Mouse (Mus musculus) stomach, postnatal 0 days (tissue): ENCODE data around the gene Nrcam.

ENCODE experiments used
- CTCF ChIP-seq: IDR thresholded peaks from 2 replicates; pipeline ENCODE4 v1.5.1; 2016; ENCODE audit warnings: antibody characterized with exemption, low read depth, mild to moderate bottlenecking, moderate library complexity
- EP300 ChIP-seq: optimal IDR thresholded peaks from 2 replicates; pipeline ENCODE3; 2016; ENCODE audit warnings: antibody characterized with exemption

GRCm38 (mm10) chr12:44346143-44346542, 17.5 kb downstream of the Nrcam start:
- TF ChIP-seq CTCF (no peak), EP300 (no peak)
